ENCODE assay signal across 8 mouse cellular contexts in the genomic region with DNA sequence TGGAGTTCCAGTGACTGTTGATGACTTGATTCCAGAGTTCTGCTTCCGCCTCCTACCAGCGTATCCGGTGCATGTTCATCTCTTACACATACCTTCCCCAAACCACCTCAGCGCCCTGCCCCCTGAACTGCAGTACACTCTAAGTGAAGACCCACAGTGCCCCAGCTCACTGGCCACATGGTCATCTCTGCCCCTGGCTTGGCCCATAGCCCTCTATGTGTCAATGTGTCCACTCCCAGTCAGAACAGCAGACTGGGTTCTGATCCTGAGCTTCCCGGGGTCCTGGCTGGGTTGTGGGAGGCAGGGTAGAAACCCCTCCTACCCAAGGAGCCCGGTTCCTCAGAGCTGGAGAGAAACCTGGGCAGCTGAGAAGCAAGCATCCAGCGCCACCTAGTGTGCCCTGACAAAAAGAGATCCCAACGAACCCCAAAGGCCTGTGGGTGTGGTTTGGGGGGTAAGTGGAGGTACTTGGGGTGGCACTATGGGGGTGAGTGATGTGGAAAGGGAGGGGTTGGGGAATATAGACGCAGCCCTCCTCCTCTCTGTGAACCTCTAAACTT. TPM values are rescaled to one million over a fixed set of nuclear protein-coding genes. Genes with fewer than 3 reads are reported as not detected.
DNase-seq lines count a peak whose midpoint lies in the region; ATAC-seq lines count a peak whose summit lies in the region.

No protein-coding gene starts in this region.

- peaks cover 11% of the 10 kb centered on the region for H3K4me1 ChIP-seq in neural tube, embryonic 13.5 days (replicated peaks)

- no peak overlapping the region for H3K27ac ChIP-seq in neural tube, embryonic 13.5 days (replicated peaks)

- intact Hi-C loops in heart, postnatal 14 days (cut with DNase I), result loop anchor here (1.0 to 2.0 kb wide), 2 partner anchors 16 to 47 kb away; no protein-coding TSS in a partner anchor

- no peaks in the 10 kb centered on the region for H3K36me3 ChIP-seq in neural tube, embryonic 13.5 days
- no peaks in the 10 kb centered on the region for H3K36me3 ChIP-seq in splenic B cell, adult 2 months (ENCODE audit: control insufficient read depth, insufficient read depth, low read length, poor library complexity, severe bottlenecking)

- 0 out of 2 replicates have a peak overlapping the region, but pooled peaks have one; percentile 3 for H3K9ac ChIP-seq in neural tube, embryonic 13.5 days

- 25% methylated on average over 9 of the region's 9 CpGs for WGBS in neural tube, embryonic 13.5 days

- no peak overlapping the region for H3K4me3 ChIP-seq in neural tube, embryonic 13.5 days

- H3K4me2 ChIP-seq in neural tube, embryonic 13.5 days, result no peak overlapping the region

- no peak for ATAC-seq in neural tube, embryonic 13.5 days (ENCODE audit: low read depth)

- peaks cover 82% of the 10 kb centered on the region for H3K27me3 ChIP-seq in neural tube, embryonic 13.5 days
- H3K27me3 ChIP-seq in splenic B cell, adult 2 months (ENCODE audit: control insufficient read depth, insufficient read depth, low read length, poor library complexity, severe bottlenecking), result no peaks in the 10 kb centered on the region

- H3K9me3 ChIP-seq in neural tube, embryonic 13.5 days, result no peaks in the 10 kb centered on the region

- DNase-seq in embryo, embryonic 10 days (ENCODE audit: low spot score), result peak; percentile 70
- no peak for DNase-seq in embryo, embryonic 9.5 days (ENCODE audit: extremely low spot score)
- no peak for DNase-seq in neural tube, embryonic 10.5 days (ENCODE audit: extremely low spot score, low spot score)
- peak; percentile 71 for DNase-seq in cerebellum, adult 9-11 months
- peak; percentile 54 to 70 for DNase-seq in heart, postnatal 14 days
- DNase-seq in lung, adult 18-20 months, result peak; percentile 56 to 68
- DNase-seq in splenic B cell, adult 2 months (ENCODE audit: low read depth, low spot score), result peak; percentile 68

RNA-seq across cellular contexts. Expression of gene Pnmt, which starts 3.1 kb away (rescaled TPM):
- 0.73 and 0.79 TPM in 2 replicates for polyA plus RNA-seq in neural tube, embryonic 13.5 days (2015; fragmentation: Nextera tagmentation; extraction: Ambion mirVana)
- under 1 TPM; 0.41 to 0.61 TPM for total RNA-seq in heart, postnatal 14 days (2021)

RNA-seq across cellular contexts. Expression of gene Tcap, which starts 5.7 kb away (rescaled TPM):
- polyA plus RNA-seq in neural tube, embryonic 13.5 days (2015; fragmentation: Nextera tagmentation; extraction: Ambion mirVana), result 0.42 and 2.1 TPM in 2 replicates
- total RNA-seq in heart, postnatal 14 days (2021), result 100 to 1,000 TPM; 841 to 967 TPM

RNA-seq across cellular contexts. Expression of gene Pgap3, which starts 11.0 kb away (rescaled TPM):
- polyA plus RNA-seq in neural tube, embryonic 13.5 days (2015; fragmentation: Nextera tagmentation; extraction: Ambion mirVana), result 7.4 and 8.7 TPM in 2 replicates
- 10 to 100 TPM; 11.7 to 11.9 TPM for total RNA-seq in heart, postnatal 14 days (2021)

RNA-seq across cellular contexts. Expression of gene Erbb2, which starts 23.0 kb away (rescaled TPM):
- polyA plus RNA-seq in neural tube, embryonic 13.5 days (2015; fragmentation: Nextera tagmentation; extraction: Ambion mirVana), result 10.4 and 10.9 TPM in 2 replicates
- 10 to 100 TPM; 11.3 TPM for total RNA-seq in heart, postnatal 14 days (2021)

RNA-seq across cellular contexts. Expression of gene Stard3, which starts 31.1 kb away (rescaled TPM):
- 39.7 and 41.1 TPM in 2 replicates for polyA plus RNA-seq in neural tube, embryonic 13.5 days (2015; fragmentation: Nextera tagmentation; extraction: Ambion mirVana)
- total RNA-seq in heart, postnatal 14 days (2021), result 10 to 100 TPM; 21.7 to 23.3 TPM

Comparison
In these comparisons a context has a peak if more than half of its experiments do, and no peak if none do; other contexts are left out.
1. DNase-seq: peak in embryo, embryonic 10 days (single experiment), cerebellum, adult 9-11 months (single experiment), heart, postnatal 14 days (2 of 2), lung, adult 18-20 months (2 of 2) and splenic B cell, adult 2 months (single experiment); none in embryo, embryonic 9.5 days (single experiment) and neural tube, embryonic 10.5 days (single experiment).